Mouse (Mus musculus): Measurements from ENCODE around the gene Rxra.

DNA sequence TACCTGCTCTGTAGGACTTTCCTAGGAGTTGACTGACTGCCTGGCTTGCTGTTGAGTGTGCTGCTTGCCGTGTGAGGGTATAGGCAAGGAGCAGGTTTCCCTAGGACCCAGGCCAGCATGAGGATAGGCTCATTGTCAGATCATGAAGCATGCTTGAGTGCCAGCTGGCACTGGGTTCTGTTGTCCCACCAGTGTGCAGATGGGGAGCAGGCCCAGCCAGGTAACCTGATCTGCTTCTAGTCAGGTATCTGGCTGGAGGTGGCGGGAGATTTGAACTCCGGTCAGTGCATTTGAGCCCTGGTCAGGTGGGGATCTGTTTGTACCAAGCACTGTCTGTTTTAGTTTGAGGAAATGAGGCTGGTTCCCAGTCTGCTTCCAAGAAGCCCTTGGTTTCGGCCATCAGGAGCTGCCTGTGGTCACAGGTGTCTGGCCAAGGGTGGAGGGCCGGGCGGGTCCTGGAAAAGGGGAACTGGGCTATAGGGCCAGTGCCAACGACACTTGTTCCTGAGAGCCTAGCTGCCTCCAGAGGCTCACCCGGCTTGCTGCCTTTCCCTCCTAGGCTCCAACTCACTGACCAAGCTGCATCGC is 48.6 kb downstream of the Rxra start:
- TF ChIP-seq GATA1 (IDR thresholded peaks at IDR 0.05; ENCODE audit: low read length) = no peak
- TF ChIP-seq TAL1 (IDR thresholded peaks at IDR 0.05; ENCODE audit: low read length) = no peak
